Mouse (Mus musculus) MEL (cell line): ENCODE data around the gene Aff1. TPM values are rescaled to one million over a fixed set of nuclear protein-coding genes. Genes with fewer than 3 reads are reported as not detected.
A peak's percentile ranks its signal among the peaks of the same experiment; 100 is the strongest.

Source experiments
- DNase-seq: peaks from one replicate; pipeline ENCODE4 v3.0.0; 2011; ENCODE audit warnings: low read depth, low spot score
- H3K27ac ChIP-seq: 2 replicates; pipeline ENCODE4 v1.5.1; 2012; ENCODE audit warnings: low read depth, mild to moderate bottlenecking, control low read depth, low read length, moderate library complexity; ENCODE audit not compliant: control insufficient read depth
- H3K27me3 ChIP-seq, 2 experiments: fragments of 150-350 bp in 1 of 2; sonication (generic) in 1 of 2; 2 replicates each; pipeline ENCODE4 v1.6.1; 2012; ENCODE audit warnings: low read length in 2 of 2, mild to moderate bottlenecking in 2 of 2, improper control_type of control experiment in 1 of 2, moderate library complexity in 1 of 2; ENCODE audit not compliant: insufficient read depth in 2 of 2, control insufficient read depth in 1 of 2
- H3K36me3 ChIP-seq, 2 experiments: 2 replicates each; pipeline ENCODE4 v1.6.1; 2012 to 2014; ENCODE audit warnings: low read length in 2 of 2, improper control_type of control experiment in 1 of 2, inconsistent platforms in 1 of 2, mild to moderate bottlenecking in 1 of 2; ENCODE audit not compliant: insufficient read depth in 2 of 2, control insufficient read depth in 1 of 2
- H3K4me1 ChIP-seq, 2 experiments: fragments of 150-350 bp in 1 of 2; sonication (generic) in 1 of 2; 2 replicates each; pipeline ENCODE4 v1.6.1; 2012; ENCODE audit warnings: low read length in 2 of 2, improper control_type of control experiment in 1 of 2, mild to moderate bottlenecking in 1 of 2; ENCODE audit not compliant: insufficient read depth in 2 of 2, control insufficient read depth in 1 of 2
- H3K4me3 ChIP-seq, 2 experiments: fragments of 150-350 bp in 1 of 2; sonication (generic) in 1 of 2; 2 replicates each; pipeline ENCODE4 v1.5.1; 2012; ENCODE audit warnings: low read depth in 2 of 2, low read length in 2 of 2, mild to moderate bottlenecking in 2 of 2, moderate library complexity in 2 of 2, control low read depth in 1 of 2, improper control_type of control experiment in 1 of 2; ENCODE audit not compliant: control insufficient read depth in 1 of 2, insufficient read depth in 1 of 2
- H3K79me2 ChIP-seq: 2 replicates; pipeline ENCODE4 v1.6.1; 2012; ENCODE audit warnings: mild to moderate bottlenecking, low read length, moderate library complexity; ENCODE audit not compliant: control insufficient read depth, poor library complexity, insufficient read depth
- H3K9ac ChIP-seq: 2 replicates; pipeline ENCODE4 v1.6.1; 2012; ENCODE audit warnings: low read depth, mild to moderate bottlenecking, control low read depth, low read length, moderate library complexity; ENCODE audit not compliant: control insufficient read depth, poor library complexity, severe bottlenecking
- H3K9me3 ChIP-seq: fragments of 150-350 bp; sonication (generic); replicated peaks from 2 replicates; pipeline ENCODE4 v1.6.1; 2012; ENCODE audit warnings: mild to moderate bottlenecking, low read length, improper control_type of control experiment, moderate library complexity; ENCODE audit not compliant: insufficient read depth
- BHLHE40 ChIP-seq: IDR thresholded peaks from 2 replicates; pipeline ENCODE4 v1.6.1; 2012; ENCODE audit warnings: low read depth, mild to moderate bottlenecking, inconsistent platforms, low read length, improper control_type of control experiment, borderline replicate concordance
- EP300 ChIP-seq, 2 experiments: IDR thresholded peaks; 2 replicates each; pipeline ENCODE4 v1.6.1; 2011; ENCODE audit warnings: improper control_type of control experiment in 2 of 2, low read length in 2 of 2, low read depth in 1 of 2, mild to moderate bottlenecking in 1 of 2
- ETS1 ChIP-seq: IDR thresholded peaks from 2 replicates; pipeline ENCODE4 v1.6.1; 2012; ENCODE audit warnings: low read depth, mild to moderate bottlenecking, inconsistent platforms, low read length, improper control_type of control experiment, moderate library complexity
- GATA1 ChIP-seq: IDR thresholded peaks from 2 replicates; pipeline ENCODE4 v1.6.1; 2011; ENCODE audit warnings: low read depth, low read length, improper control_type of control experiment
- HCFC1 ChIP-seq: IDR thresholded peaks from 2 replicates; pipeline ENCODE4 v1.6.1; 2012; ENCODE audit warnings: low read depth, mild to moderate bottlenecking, inconsistent platforms, low read length, improper control_type of control experiment, moderate library complexity
- JUND ChIP-seq: IDR thresholded peaks from 2 replicates; pipeline ENCODE4 v1.6.1; 2011; ENCODE audit warnings: low read depth, mild to moderate bottlenecking, improper control_type of control experiment, low read length
- MAFK ChIP-seq: IDR thresholded peaks from 2 replicates; pipeline ENCODE4 v1.6.1; 2011; ENCODE audit warnings: low read depth, mild to moderate bottlenecking, low read length, improper control_type of control experiment, borderline replicate concordance
- MAX ChIP-seq: IDR thresholded peaks from 2 replicates; pipeline ENCODE4 v1.6.1; 2011; ENCODE audit warnings: low read length, improper control_type of control experiment
- MYB ChIP-seq: IDR thresholded peaks from 2 replicates; pipeline ENCODE4 v1.6.1; 2011; ENCODE audit warnings: mild to moderate bottlenecking, low read depth, low read length, improper control_type of control experiment
- MYC ChIP-seq: IDR thresholded peaks from 2 replicates; pipeline ENCODE4 v1.6.1; 2011; ENCODE audit warnings: low read depth, mild to moderate bottlenecking, low read length, improper control_type of control experiment, moderate library complexity
- NRF1 ChIP-seq: IDR thresholded peaks from 2 replicates; pipeline ENCODE4 v1.6.1; 2014; ENCODE audit warnings: low read depth, mild to moderate bottlenecking, inconsistent platforms, low read length, improper control_type of control experiment, moderate library complexity; ENCODE audit not compliant: poor library complexity, insufficient read depth, severe bottlenecking
- SIN3A ChIP-seq: IDR thresholded peaks from 2 replicates; pipeline ENCODE4 v1.6.1; 2012; ENCODE audit warnings: low read length, improper control_type of control experiment, inconsistent platforms
- SMC3 ChIP-seq: IDR thresholded peaks from 2 replicates; pipeline ENCODE4 v1.6.1; 2011; ENCODE audit warnings: low read depth, low read length, improper control_type of control experiment
- UBTF ChIP-seq: IDR thresholded peaks from 2 replicates; pipeline ENCODE4 v1.6.1; 2012; ENCODE audit warnings: low read depth, mild to moderate bottlenecking, inconsistent platforms, low read length, improper control_type of control experiment, moderate library complexity, borderline replicate concordance; ENCODE audit not compliant: insufficient read depth
- USF1 ChIP-seq: IDR thresholded peaks from 2 replicates; pipeline ENCODE4 v1.6.1; 2014; ENCODE audit warnings: low read depth, mild to moderate bottlenecking, inconsistent platforms, low read length, improper control_type of control experiment, moderate library complexity
- USF2 ChIP-seq, 2 experiments: IDR thresholded peaks; 2 replicates each; pipeline ENCODE4 v1.6.1; 2011 to 2012; ENCODE audit warnings: improper control_type of control experiment in 2 of 2, low read length in 2 of 2, borderline replicate concordance in 1 of 2, inconsistent platforms in 1 of 2, low read depth in 1 of 2, mild to moderate bottlenecking in 1 of 2; ENCODE audit not compliant: insufficient read depth in 1 of 2
- ZMIZ1 ChIP-seq: IDR thresholded peaks from 2 replicates; pipeline ENCODE4 v1.6.1; 2012; ENCODE audit warnings: low read depth, mild to moderate bottlenecking, inconsistent platforms, low read length, improper control_type of control experiment, moderate library complexity
- polyA plus RNA-seq, 2 experiments: library from polyadenylated mRNA; stranded (reverse) in 1 of 2; unstranded in 1 of 2; fragments of >175 nt in 1 of 2; fragments of >200 nt in 1 of 2; gene quantifications; 2 replicates each; pipeline versions ENCODE4 v1.2.1 to v1.2.4; 2012; ENCODE audit warnings: low replicate concordance in 2 of 2, low read depth in 1 of 2; ENCODE audit not compliant: insufficient read length in 2 of 2, insufficient read depth in 1 of 2, missing spikeins in 1 of 2
- total RNA-seq: library from RNA; depleted of rRNA; stranded (reverse); fragments of 300-350 nt; gene quantifications from 2 replicates; pipeline ENCODE4 v1.2.3, GENCODE M21; 2012

Aff1 gene
- total and polyA plus RNA-seq, 3 experiments: 5.4 to 13.4 TPM; not detected in 1

- TF ChIP-seq USF2 (IDR thresholded peaks at IDR 0.05; ENCODE audit: borderline replicate concordance in 1 of 2, insufficient read depth in 1 of 2, low read depth in 1 of 2, low read length in 2 of 2) (no peak), USF1 (0 out of 2 replicates have a peak, but pooled peaks have one; percentile 8), GATA1 (no peak), BHLHE40 (no peak)
These were observed 61.5 kb downstream of the Aff1 start (continued) for GRCm38 (mm10) chr5:103753511-103754329.

GRCm38 (mm10) chr5:103754330-103755134, 62.4 kb downstream of the Aff1 start:
- peak overlapping the region; percentile 100 for H3K27ac ChIP-seq
- peak overlapping the region; percentile 98 for H3K9ac ChIP-seq
- DNase-seq: peak; percentile 74
- peaks cover 54% of the 10 kb centered on the region for H3K79me2 ChIP-seq
- 0 out of 2 replicates have a peak, but pooled peaks have one; percentile 40 for TF ChIP-seq UBTF
- TF ChIP-seq HCFC1: peak; percentile 10; the same call in 1 of the 2 replicates
- TF ChIP-seq MAFK: peak; percentile 76
- no peak for TF ChIP-seq MYC
- TF ChIP-seq NRF1: 0 out of 2 replicates have a peak, but pooled peaks have one; percentile 1
- 0 out of 2 replicates have a peak, but pooled peaks have one; percentile 27 for TF ChIP-seq ETS1
- TF ChIP-seq ZMIZ1: 0 out of 2 replicates have a peak, but pooled peaks have one; percentile 29
- no peak for TF ChIP-seq JUND
- TF ChIP-seq MAX: no peak
- peaks cover 0 to 39% of the 10 kb centered on the region in 2 experiments; a peak in 2 of 4 replicates for H3K36me3 ChIP-seq
- peaks cover 14 to 34% of the 10 kb centered on the region in 2 experiments for H3K4me1 ChIP-seq
- peak overlapping the region; percentile 75 to 96 for H3K4me3 ChIP-seq
- H3K27me3 ChIP-seq: no peaks in the 10 kb centered on the region
- no peaks in the 10 kb centered on the region for H3K9me3 ChIP-seq

GRCm38 (mm10) chr5:103755135-103755487, 62.9 kb downstream of the Aff1 start:
- H3K9ac ChIP-seq: peak overlapping the region; percentile 98
- peak; percentile 56 for DNase-seq
- peak overlapping the region; percentile 75 to 96 for H3K4me3 ChIP-seq
- H3K9me3 ChIP-seq: no peaks in the 10 kb centered on the region
- H3K27me3 ChIP-seq: no peaks in the 10 kb centered on the region
- TF ChIP-seq EP300 (IDR thresholded peaks at IDR 0.05; ENCODE audit: low read depth in 1 of 2, low read length in 2 of 2) (peak; percentile 62 to 64; a peak in 2 of 4 replicates), GATA1 (0 out of 2 replicates have a peak, but pooled peaks have one; percentile 47), MYB (peak; percentile 41; the same call in 1 of the 2 replicates), SIN3A (peak; percentile 46), BHLHE40 (no peak), SMC3 (no peak)
- H3K36me3 ChIP-seq: peaks cover 0 to 37% of the 10 kb centered on the region in 2 experiments; a peak in 2 of 4 replicates
- H3K79me2 ChIP-seq: peaks cover 58% of the 10 kb centered on the region
- H3K4me1 ChIP-seq: peaks cover 16 to 30% of the 10 kb centered on the region in 2 experiments
- H3K27ac ChIP-seq: peak overlapping the region; percentile 100
